Mouse (Mus musculus) embryonic fibroblast, embryonic 13.5 days (primary cell): ENCODE measurements around the gene Katna1.

Experiments
- CTCF ChIP-seq: IDR thresholded peaks from 2 replicates; pipeline ENCODE4 v1.5.1; 2011; ENCODE audit warnings: mild to moderate bottlenecking, control low read depth, low read length, moderate library complexity, borderline replicate concordance; ENCODE audit not compliant: insufficient read depth
- POLR2A ChIP-seq: IDR thresholded peaks from 2 replicates; pipeline ENCODE4 v1.6.1; 2011; ENCODE audit warnings: low read depth, mild to moderate bottlenecking, control low read depth, low read length, moderate library complexity

DNA sequence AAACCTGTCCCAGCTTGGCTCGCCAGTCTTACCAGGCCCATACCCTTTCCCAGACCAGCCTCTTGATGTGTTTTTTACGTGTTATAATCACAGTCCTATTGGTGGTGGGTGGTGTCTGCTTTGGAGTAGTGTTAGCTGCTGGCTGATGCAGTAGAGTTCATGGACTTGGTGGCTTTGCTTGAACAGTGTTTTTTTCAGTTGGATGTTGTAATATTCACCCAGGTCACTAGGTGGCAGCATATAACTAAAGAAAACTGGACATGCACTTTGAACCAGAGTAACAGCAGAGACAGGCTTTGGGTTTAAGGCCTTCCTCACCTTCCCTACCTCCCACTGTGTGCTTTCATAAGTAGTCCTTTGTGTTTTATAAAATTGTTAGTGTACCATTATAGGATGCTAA, 84.1 kb downstream of the Katna1 start:
- TF ChIP-seq CTCF = no peak
- TF ChIP-seq POLR2A = no peak
